Mouse (Mus musculus): Measurements from ENCODE around the gene Ccer1. TPM values are rescaled to one million over a fixed set of nuclear protein-coding genes. Genes with fewer than 3 reads are reported as not detected.
"Not testable (repeated sequence)": the region's sequence is repeated elsewhere in the genome, so short reads cannot be mapped to it uniquely, and the experiment has no call there.

Ccer1 gene
- not detected for total RNA-seq (2022)

GRCm38 (mm10) chr10:97692913-97693312 lies at the start of gene Ccer1:
TSS of gene Ccer1 (plus strand) at chr10:97693059.
- DNase-seq (ENCODE audit: low spot score in 2 of 2), result no peak

DNA sequence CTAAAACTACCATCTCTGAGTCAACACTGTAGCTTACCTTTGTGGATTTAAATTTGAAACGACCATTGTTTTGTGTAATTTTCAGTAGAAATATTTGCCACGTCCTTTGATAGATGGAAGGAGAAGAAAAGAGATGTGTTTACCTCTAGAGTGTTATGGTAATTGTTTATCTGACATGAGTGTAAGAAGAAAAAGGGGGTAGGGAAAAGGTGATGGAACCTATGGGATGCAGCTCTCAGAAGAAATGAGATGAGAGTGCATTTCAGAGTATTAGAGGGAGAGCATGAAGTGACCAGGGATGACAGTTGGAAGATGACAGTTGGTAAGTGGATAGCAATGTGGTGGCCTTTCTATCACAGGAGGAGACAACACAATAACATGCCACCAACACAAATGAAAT lies 49.1 kb upstream of the Ccer1 start, which contains the start of gene Epyc:
TSS of gene Epyc (plus strand) at position 301 of the 400 bp plus-strand sequence.
- DNase-seq (ENCODE audit: low spot score in 2 of 2), result no peak

GRCm38 (mm10) chr10:97650334-97650733 lies 42.5 kb upstream of the Ccer1 start:
- no peak for DNase-seq (ENCODE audit: low spot score in 2 of 2)

GRCm38 (mm10) chr10:97659489-97659888 lies 33.4 kb upstream of the Ccer1 start:
- DNase-seq (ENCODE audit: low spot score in 2 of 2), result no peak

GRCm38 (mm10) chr10:97668656-97669055 lies 24.2 kb upstream of the Ccer1 start:
- no peak for DNase-seq (ENCODE audit: low spot score in 2 of 2)

DNA sequence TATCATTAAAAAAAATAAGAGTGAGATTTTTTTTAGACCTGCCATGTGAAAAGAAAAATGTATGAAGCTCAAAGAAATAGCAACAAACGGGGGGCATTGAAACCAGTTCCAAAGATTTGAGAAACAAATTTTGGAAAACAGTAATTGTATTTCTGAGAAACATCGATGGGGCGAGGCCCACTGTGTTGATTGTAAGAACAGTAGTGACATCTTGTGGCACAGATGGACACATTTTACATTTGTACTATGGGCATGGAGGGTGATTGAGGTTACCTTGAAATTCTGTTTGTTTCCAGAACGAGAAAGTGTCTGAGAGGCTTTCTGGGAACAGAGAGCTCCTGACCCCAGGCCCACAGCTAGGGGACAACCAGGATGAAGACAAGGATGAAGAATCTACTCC lies 22.7 kb upstream of the Ccer1 start:
- DNase-seq (ENCODE audit: low spot score in 2 of 2), result no peak

GRCm38 (mm10) chr10:97673239-97673638 lies 19.6 kb upstream of the Ccer1 start:
- no peak for DNase-seq (ENCODE audit: low spot score in 2 of 2)

DNA sequence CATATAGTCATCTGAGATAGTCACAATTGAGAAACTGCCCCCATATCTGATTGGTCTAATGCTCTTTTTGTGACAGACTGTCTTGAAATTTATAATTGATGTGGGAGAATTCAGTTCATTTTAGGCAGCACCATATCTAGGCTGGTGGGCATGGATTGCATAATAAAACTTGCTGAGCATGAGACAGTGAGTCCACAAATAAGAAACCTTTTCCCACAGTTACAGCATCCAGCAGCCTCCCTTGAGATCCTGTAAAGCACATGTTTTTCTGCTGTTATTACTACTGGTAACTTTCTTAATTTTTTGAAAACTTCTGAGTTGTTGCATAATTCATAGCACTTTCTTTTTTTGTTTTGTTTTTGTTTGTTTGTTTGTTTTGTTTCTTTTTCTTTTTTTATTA lies 9.9 kb upstream of the Ccer1 start:
- DNase-seq (ENCODE audit: low spot score in 2 of 2), result no peak

- DNase-seq (ENCODE audit: low spot score in 2 of 2), result peak; percentile 24 to 31
Observed at GRCm38 (mm10) chr10:97687198-97687597, 5.7 kb upstream of the Ccer1 start.

GRCm38 (mm10) chr10:97689425-97689824 lies 3.4 kb upstream of the Ccer1 start:
- no peak for DNase-seq (ENCODE audit: low spot score in 2 of 2)

DNA sequence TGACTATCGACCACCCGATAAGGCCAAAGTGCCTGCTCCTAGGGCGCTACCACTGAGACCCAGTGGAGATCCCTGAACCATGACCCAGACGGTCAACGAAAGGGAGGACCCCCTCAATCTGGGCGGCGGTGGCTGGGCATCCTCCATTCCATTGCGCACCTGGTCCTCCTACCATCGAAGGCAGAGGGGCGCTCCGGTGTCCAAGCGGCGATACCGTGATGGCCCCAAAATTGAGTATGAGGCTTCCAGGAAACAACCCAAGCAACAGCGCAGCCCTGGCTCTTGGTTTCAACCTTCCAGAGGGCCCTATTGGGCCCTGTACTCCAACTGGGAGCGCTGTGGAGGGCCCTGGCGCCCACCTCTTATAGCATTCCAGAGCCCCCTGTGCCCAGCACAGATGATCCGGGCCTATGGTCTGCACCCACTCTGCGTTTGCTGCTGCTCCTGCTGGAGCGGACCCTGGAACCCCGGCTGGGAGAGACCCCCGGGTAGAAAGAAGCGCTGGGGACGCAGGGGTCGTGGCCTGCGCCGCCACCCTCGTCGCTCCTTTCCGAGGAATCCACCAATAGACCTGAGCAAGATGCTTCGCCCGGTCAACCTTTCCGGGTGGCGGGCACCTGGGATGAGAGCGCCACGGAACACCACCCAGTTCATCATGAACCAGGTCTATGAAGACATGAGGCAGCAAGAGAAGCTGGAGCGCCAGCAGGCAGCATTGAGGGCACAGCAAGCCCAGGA lies 708 bp downstream of the Ccer1 start:
- DNase-seq (ENCODE audit: low spot score in 2 of 2), result peak in 1 of 2 experiments; percentile 4

GRCm38 (mm10) chr10:97702321-97702720 lies 9.5 kb downstream of the Ccer1 start:
- DNase-seq (ENCODE audit: low spot score in 2 of 2), result no peak

- no peak for DNase-seq (ENCODE audit: low spot score in 2 of 2)
Observed at GRCm38 (mm10) chr10:97704562-97704961, 11.7 kb downstream of the Ccer1 start.

- no peak for DNase-seq (ENCODE audit: low spot score in 2 of 2)
Observed at GRCm38 (mm10) chr10:97712687-97713086, 19.8 kb downstream of the Ccer1 start.

DNA sequence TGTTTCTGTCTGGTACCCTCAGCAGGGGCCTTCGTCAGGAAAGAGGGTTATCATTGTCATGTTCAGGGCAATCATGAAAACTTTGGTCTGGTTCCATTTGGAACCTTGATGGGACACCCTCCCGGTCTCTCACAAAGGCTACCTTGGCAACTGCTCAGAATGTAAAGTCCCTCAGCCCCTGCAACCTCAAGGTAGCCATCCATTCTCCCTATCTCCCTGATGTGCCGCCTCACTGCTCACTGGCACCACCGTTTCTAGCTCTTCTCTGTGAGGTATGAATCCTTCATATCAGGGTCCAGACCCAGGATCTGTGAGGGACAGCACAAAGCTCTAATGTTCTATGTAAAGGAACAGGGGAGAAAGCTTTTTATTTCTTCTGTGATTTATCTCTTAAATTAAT lies 21.7 kb downstream of the Ccer1 start:
- no peak for DNase-seq (ENCODE audit: low spot score in 2 of 2)

- no peak for DNase-seq (ENCODE audit: low spot score in 2 of 2)
Observed at GRCm38 (mm10) chr10:97715289-97715906, 22.5 kb downstream of the Ccer1 start.

GRCm38 (mm10) chr10:97717233-97717632 lies 24.4 kb downstream of the Ccer1 start:
- no peak for DNase-seq (ENCODE audit: low spot score in 2 of 2)

DNA sequence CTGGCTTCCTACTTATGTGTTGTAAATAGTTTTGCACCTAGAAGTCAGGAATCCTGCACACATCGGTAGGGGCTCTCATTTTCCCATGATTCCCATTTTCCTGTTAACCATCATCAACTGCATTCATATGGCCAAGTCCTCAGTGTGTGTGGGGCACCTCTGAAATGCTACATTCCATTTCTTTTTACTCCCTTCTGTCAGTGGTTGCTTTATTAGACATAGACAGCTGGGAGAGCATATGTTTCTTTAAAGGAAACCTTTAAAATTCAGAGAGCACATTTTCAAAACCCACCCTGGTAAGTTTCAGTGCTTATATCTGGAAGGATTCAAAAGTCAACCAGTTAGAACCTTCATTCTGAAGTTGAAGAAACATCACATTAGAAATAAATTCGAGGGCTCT lies 25.2 kb downstream of the Ccer1 start:
- DNase-seq (ENCODE audit: low spot score in 2 of 2), result no peak

DNA sequence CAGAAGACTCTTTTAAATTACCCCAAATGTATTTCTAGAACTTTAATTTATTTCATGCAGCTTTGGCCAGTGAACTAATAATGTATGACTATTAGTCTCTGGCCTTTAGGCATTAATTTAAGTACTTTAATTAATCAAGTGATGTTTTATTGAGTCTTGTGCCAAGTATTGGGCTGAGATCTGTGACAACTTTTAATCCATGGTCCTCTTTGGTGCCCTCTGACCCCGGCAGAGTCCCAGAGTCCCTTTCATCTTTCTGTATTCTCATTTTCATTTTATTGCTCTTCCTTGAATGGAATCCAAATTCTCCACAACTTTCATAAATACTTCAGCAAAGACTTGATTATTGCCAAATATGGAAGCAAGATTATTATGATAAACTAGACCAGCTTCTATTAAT lies 27.8 kb downstream of the Ccer1 start:
- DNase-seq (ENCODE audit: low spot score in 2 of 2), result no peak

DNA sequence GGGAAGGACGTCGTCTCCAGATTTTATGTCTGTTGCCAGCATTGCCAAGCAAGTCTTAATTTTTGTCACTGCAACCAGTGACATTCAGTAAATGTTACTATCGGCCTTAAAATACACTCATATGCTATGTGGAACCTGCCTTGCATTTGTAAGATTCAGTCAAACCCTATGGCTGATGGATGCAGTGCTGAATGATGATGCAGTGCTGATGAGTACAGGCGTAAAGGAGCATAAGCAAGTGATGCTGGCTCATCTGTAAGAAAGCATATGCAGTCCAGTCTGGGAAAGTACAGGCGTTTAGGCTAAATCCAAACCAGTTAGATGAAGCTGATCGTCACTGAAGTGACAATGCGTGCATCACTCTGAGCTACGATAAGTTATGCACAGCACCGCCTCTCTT lies 29.9 kb downstream of the Ccer1 start:
- no peak for DNase-seq (ENCODE audit: low spot score in 2 of 2)

DNA sequence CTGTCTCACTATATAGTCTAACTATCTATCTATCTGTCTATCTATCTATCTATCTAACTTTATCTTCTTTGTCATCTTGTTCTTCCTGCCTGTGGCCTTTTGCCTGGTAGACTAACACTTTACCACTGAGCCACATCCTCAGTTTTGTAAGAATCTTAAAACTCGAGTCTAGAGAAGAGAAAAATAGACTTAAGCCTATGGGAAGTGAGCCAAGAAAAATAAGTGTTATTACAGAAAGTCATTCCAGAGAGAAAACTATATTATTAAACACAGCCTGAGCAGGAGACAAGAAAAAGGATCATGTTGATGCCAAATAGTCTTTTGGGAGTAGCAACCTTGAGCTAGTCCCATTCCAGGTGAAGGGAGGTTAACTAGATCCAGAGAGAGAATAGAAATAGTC lies 33.1 kb downstream of the Ccer1 start:
- no peak for DNase-seq (ENCODE audit: low spot score in 2 of 2)

GRCm38 (mm10) chr10:97726655-97727054 lies 33.8 kb downstream of the Ccer1 start, which contains the start of gene C030005K15Rik:
TSS of gene C030005K15Rik (minus strand) at chr10:97726755.
- DNase-seq (ENCODE audit: low spot score in 2 of 2), result not testable (repeated sequence)

All from gastrocnemius, adult 8-10 months (tissue).